Mouse (Mus musculus) ES-Bruce4 (cell line): ENCODE measurements around the gene Rarres2.

Experiments used
- EP300 ChIP-seq: IDR thresholded peaks from 2 replicates; pipeline ENCODE4 v1.6.1; 2011; ENCODE audit warnings: low read depth, low read length; ENCODE audit not compliant: insufficient read depth
- POLR2A ChIP-seq: IDR thresholded peaks from one replicate; pipeline ENCODE4 v1.8.1; 2011; ENCODE audit warnings: low read length; ENCODE audit not compliant: insufficient read depth

DNA sequence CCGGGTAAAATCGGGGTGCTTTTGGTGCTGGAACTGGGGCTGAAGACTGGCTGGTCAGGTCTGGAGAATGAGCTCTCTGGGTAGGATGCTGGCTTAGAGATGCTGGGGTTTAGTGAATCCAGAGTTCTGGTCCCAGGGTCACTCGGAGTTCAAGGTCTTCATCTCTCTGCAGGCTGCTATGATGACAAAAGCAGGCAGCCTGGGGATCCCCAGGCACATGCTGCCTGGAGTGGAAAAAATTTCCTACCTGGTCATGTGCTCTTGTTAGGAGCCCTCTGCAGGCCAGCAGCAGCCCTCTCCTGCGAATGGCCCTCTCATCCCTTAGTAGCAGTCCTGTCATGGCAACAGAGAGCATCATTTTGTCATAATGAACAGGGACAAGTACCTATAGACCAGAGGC is 40.9 kb upstream of the Rarres2 start:
- TF ChIP-seq POLR2A (no peak), EP300 (no peak)
